Mouse (Mus musculus): ENCODE data around the gene Pi16. TPM values are rescaled to one million over a fixed set of nuclear protein-coding genes. Genes with fewer than 3 reads are reported as not detected.

Pi16 gene
- polyA plus RNA-seq, 1 experiment = 171 TPM

DNA sequence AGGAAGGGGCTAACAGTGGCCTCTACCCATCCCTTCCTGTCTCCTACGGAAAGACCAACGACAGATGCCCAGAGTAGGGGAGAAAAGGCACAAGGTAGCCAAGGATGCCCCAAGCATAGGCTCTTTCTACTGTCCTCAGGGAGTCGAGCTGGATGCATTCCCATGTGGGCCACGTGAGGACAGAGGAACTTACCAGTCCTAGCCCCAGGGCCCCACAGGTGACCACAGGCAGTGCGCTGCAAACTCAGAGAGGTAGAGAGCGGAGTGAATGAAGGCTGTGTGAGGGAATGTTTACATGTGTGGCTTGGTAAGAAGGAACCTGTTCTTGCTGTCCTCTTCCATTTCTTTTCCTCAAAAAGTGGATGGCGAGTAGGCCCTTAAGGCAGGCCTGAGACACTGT is 11.6 kb upstream of the Pi16 start:
- TF ChIP-seq POLR2A (IDR thresholded peaks at IDR 0.05; ENCODE audit: borderline replicate concordance, control insufficient read depth, low read depth, low read length) (no peak), CTCF (IDR thresholded peaks at IDR 0.05; ENCODE audit: control insufficient read depth, insufficient read depth, low read length) (no peak)
- peak overlapping the region; percentile 30 for H3K4me3 ChIP-seq (replicated peaks; ENCODE audit: control insufficient read depth, low read depth, low read length)
- peak overlapping the region; percentile 64 for H3K27ac ChIP-seq (ENCODE audit: control insufficient read depth, insufficient read depth, low read depth, low read length, poor library complexity)
- WGBS = 15% methylated on average over 7 of the region's 7 CpGs
- H3K4me1 ChIP-seq (ENCODE audit: control insufficient read depth, insufficient read depth, low read length) = peaks cover 17% of the 10 kb centered on the region

DNA sequence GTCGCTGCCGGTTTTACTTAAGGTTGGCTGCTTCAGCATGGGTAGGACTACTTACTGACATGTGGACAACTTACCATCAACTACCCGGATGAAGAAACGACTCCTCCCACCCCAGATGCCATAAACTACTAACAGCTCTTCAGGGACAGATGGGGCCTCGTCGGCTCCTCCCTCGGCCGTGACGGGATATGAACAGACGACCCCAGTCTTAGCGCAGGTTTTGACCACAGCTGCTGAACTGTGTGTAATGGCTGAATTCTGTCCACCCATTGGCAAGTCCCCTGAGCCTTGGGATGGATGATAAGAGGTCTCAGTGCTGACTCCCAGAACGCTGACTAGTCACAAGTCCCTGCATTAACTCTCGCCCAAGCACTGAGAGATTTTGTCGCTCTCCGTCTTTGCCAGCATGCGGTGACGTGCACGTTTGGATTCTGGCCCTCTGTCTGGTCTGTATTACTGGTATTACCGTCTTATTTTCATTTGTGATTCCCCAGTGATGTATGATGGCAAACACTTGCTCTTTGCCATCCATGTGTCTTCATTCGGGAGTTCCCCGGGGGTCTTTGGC is 7.3 kb upstream of the Pi16 start:
- no peak overlapping the region for H3K4me3 ChIP-seq (replicated peaks; ENCODE audit: control insufficient read depth, low read depth, low read length)
- no peak overlapping the region for H3K27ac ChIP-seq (ENCODE audit: control insufficient read depth, insufficient read depth, low read depth, low read length, poor library complexity)
- peaks cover 7% of the 10 kb centered on the region; the same call in 1 of the 2 replicates for H3K4me1 ChIP-seq (ENCODE audit: control insufficient read depth, insufficient read depth, low read length)
- TF ChIP-seq CTCF (IDR thresholded peaks at IDR 0.05; ENCODE audit: control insufficient read depth, insufficient read depth, low read length) (no peak), POLR2A (IDR thresholded peaks at IDR 0.05; ENCODE audit: borderline replicate concordance, control insufficient read depth, low read depth, low read length) (no peak)
- 87% methylated on average over 21 of the region's 21 CpGs for whole genome bisulfite sequencing

DNA sequence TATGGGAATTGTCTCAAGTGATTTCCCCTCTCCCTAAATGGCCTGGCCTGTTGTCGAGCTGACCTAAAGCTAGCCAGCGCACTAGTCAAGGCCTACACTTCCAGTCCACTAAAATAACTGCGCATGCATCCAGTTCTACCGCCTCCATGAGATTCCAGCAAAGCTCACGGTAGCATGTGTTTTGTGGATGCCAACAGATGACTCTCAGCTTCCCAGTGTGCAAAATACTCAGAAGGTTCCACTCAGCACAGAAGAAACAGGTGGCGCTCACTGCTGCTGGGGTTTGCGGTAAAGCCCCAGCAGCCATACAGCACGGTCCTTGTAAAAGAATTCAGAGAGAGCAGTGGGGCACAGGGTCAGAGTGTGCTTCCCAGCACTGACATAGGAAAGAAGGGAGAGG is 5.9 kb upstream of the Pi16 start:
- WGBS = 89% methylated on average over 8 of the region's 8 CpGs

DNA sequence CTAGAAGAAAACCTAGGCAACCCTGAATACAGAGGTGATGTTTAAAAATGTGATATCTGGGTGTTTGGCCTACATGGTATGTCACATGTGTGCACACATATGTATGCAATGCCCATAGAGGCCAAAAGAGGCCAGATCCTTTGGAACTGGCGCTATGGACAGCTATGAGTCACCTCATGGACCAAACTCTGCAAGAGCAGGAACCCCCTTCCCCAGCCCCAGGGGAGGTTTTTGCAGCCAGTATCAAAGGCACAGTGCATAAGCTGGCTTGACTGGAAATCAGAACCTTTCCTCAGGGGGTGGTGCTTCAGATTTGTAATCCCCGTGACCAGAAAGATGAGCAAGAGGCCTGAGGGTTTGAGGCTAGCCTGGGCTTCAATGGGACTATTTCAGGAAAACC is 5.4 kb upstream of the Pi16 start:
- no peaks in the 10 kb centered on the region; the same call in 1 of the 2 replicates for H3K4me1 ChIP-seq (ENCODE audit: control insufficient read depth, insufficient read depth, low read length)
- H3K27ac ChIP-seq (ENCODE audit: control insufficient read depth, insufficient read depth, low read depth, low read length, poor library complexity) = no peak overlapping the region
- TF ChIP-seq POLR2A (IDR thresholded peaks at IDR 0.05; ENCODE audit: borderline replicate concordance, control insufficient read depth, low read depth, low read length) (no peak), CTCF (IDR thresholded peaks at IDR 0.05; ENCODE audit: control insufficient read depth, insufficient read depth, low read length) (no peak)
- 80% methylated on average over 2 of the region's 2 CpGs for WGBS
- no peak overlapping the region for H3K4me3 ChIP-seq (replicated peaks; ENCODE audit: control insufficient read depth, low read depth, low read length)

More for the DNA sequence above, 5.9 kb upstream of the Pi16 start:
- Histone ChIP-seq H3K4me1 (ENCODE audit: control insufficient read depth, insufficient read depth, low read length) (no peaks in the 10 kb centered on the region; the same call in 1 of the 2 replicates), H3K4me3 (replicated peaks; ENCODE audit: control insufficient read depth, low read depth, low read length) (no peak overlapping the region), H3K27ac (ENCODE audit: control insufficient read depth, insufficient read depth, low read depth, low read length, poor library complexity) (no peak overlapping the region)
- TF ChIP-seq POLR2A (IDR thresholded peaks at IDR 0.05; ENCODE audit: borderline replicate concordance, control insufficient read depth, low read depth, low read length) = no peak
- no peak for TF ChIP-seq CTCF (IDR thresholded peaks at IDR 0.05; ENCODE audit: control insufficient read depth, insufficient read depth, low read length)

DNA sequence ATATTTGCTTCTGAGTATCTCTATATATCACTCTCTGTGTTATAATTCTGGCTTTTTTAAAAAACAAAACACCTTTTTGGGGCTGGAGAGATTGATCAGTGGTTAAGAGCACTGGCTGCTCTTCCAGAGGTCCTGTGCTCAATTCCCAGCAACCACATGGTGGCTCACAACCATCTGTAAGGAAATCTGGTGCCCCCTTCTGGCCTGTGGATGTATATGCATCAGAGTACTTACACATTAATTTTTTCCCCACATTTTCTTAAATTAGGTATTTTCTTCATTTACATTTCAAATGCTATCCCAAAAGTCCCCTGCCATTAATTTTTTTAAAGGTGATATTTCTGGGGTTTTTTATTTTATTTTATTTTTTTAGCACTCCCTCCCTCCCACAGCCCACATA is 4.2 kb upstream of the Pi16 start:
- TF ChIP-seq CTCF (IDR thresholded peaks at IDR 0.05; ENCODE audit: control insufficient read depth, insufficient read depth, low read length) (0 out of 2 replicates have a peak, but pooled peaks have one; percentile 19), POLR2A (IDR thresholded peaks at IDR 0.05; ENCODE audit: borderline replicate concordance, control insufficient read depth, low read depth, low read length) (no peak)
- Histone ChIP-seq H3K4me3 (replicated peaks; ENCODE audit: control insufficient read depth, low read depth, low read length) (no peak overlapping the region), H3K27ac (ENCODE audit: control insufficient read depth, insufficient read depth, low read depth, low read length, poor library complexity) (no peak overlapping the region), H3K4me1 (ENCODE audit: control insufficient read depth, insufficient read depth, low read length) (no peaks in the 10 kb centered on the region; the same call in 1 of the 2 replicates)

DNA sequence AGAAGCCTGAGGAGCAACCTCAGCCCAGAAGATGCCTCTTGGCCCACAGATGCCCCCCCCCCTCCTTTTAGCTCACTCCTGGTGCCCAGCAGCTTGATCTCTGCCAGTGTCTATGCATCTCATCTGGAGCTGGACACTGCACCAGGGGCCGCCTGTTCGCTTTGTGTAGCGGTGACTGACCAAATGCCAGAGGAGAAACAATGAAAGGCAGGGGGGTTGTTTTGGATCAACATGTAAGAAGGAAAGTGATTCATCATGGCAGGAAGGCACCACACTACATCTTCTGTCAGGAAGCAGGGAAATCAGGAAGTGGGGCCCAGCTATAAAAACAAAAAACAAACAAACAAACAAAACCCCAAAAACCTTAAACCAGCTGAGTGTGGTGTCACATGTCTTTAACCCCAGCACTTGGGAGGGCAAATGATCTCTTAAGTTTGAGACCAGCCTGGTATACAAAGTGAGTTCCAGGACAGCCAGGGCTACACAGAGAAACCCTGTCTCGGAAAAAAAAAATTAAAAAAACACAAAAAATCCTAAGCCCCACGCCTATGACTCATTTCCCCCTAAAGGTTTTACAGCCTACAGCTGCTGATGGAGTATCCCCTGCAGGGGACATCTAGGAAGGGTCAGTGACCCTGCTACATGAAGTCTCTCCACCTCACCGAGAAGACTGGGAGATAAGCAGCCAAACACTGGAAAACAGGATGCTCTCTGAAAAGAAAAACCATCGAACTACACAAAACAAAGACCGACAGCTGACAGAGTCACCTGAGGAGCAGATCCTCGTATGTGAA is 1.6 kb upstream of the Pi16 start:
- WGBS = 57% methylated on average over 9 of the region's 9 CpGs

DNA sequence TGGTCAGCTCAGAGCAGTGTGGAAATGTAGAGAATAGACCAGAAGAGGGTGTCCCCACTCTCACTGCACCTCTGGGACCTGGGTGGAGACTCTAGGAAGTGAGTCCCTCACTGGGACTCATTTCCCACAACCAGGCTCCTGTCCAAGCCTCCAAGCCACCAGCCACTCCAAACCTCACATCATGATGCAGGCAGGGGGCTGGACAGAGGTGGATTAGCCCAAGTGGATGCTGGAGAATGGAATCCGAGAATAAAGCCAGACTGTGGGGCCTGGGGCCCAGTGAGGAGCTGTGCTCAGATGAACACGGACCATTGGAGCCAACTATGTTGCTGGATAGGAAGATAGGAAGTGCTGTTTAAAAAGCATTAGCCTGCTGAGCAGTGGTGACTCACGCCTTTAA is 589 bp upstream of the Pi16 start:
- H3K4me1 ChIP-seq (ENCODE audit: control insufficient read depth, insufficient read depth, low read length) = no peaks in the 10 kb centered on the region; the same call in 1 of the 2 replicates
- 78% methylated on average over 3 of the region's 3 CpGs for WGBS
- H3K27ac ChIP-seq (ENCODE audit: control insufficient read depth, insufficient read depth, low read depth, low read length, poor library complexity) = peak overlapping the region; percentile 34
- no peak overlapping the region for H3K4me3 ChIP-seq (replicated peaks; ENCODE audit: control insufficient read depth, low read depth, low read length)
- TF ChIP-seq POLR2A (IDR thresholded peaks at IDR 0.05; ENCODE audit: borderline replicate concordance, control insufficient read depth, low read depth, low read length) = no peak
- TF ChIP-seq CTCF (IDR thresholded peaks at IDR 0.05; ENCODE audit: control insufficient read depth, insufficient read depth, low read length) = no peak

More for the DNA sequence above, 1.6 kb upstream of the Pi16 start:
- Histone ChIP-seq H3K4me1 (ENCODE audit: control insufficient read depth, insufficient read depth, low read length) (no peaks in the 10 kb centered on the region; the same call in 1 of the 2 replicates), H3K4me3 (replicated peaks; ENCODE audit: control insufficient read depth, low read depth, low read length) (no peak overlapping the region), H3K27ac (ENCODE audit: control insufficient read depth, insufficient read depth, low read depth, low read length, poor library complexity) (peak overlapping the region; percentile 34; the same call in 1 of the 2 replicates)
- no peak for TF ChIP-seq CTCF (IDR thresholded peaks at IDR 0.05; ENCODE audit: control insufficient read depth, insufficient read depth, low read length)
- no peak for TF ChIP-seq POLR2A (IDR thresholded peaks at IDR 0.05; ENCODE audit: borderline replicate concordance, control insufficient read depth, low read depth, low read length)

DNA sequence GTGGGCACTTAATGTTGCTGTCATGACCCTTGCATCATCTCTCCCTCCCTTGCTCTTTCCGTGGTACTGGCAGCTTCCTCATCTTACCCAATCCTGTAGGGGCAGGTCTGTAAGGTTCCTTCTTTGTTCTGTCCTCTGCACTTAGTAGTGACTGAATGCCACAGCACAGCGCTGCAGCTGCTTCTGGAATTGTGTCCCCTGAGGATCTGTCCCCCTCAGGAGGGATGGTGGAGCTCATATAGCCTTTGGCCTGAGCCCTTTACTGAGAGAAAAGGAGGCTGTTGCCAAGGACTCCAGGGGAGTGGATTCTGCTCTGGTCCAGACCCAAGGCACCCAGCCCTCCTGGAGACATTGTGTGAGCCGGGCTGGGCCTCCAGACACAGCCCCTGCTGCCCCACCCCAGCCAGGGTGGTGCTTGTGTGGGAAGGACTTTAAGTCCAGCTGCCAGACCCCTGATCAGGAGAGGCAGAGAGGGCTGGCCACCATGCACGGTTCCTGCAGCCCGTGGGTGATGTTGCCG is 1.3 kb downstream of the Pi16 start:
- TF ChIP-seq CTCF (IDR thresholded peaks at IDR 0.05; ENCODE audit: control insufficient read depth, insufficient read depth, low read length) = no peak
- WGBS = 22% methylated on average over 6 of the region's 6 CpGs
- Histone ChIP-seq H3K27ac (ENCODE audit: control insufficient read depth, insufficient read depth, low read depth, low read length, poor library complexity) (peak overlapping the region; percentile 88), H3K4me1 (ENCODE audit: control insufficient read depth, insufficient read depth, low read length) (no peaks in the 10 kb centered on the region; the same call in 1 of the 2 replicates), H3K4me3 (replicated peaks; ENCODE audit: control insufficient read depth, low read depth, low read length) (peak overlapping the region; percentile 74)

Measured in bone marrow, adult 2 months (tissue).